Mouse (Mus musculus) cortical plate, adult 2 months (tissue): ENCODE measurements around the gene Cds1.

Experiments
- CTCF ChIP-seq: fragments of 200-500 bp; IDR thresholded peaks from 2 replicates; pipeline ENCODE4 v1.5.1; 2011; ENCODE audit warnings: mild to moderate bottlenecking, control low read depth, low read length; ENCODE audit not compliant: insufficient read depth; ENCODE audit errors: extremely low read depth
- POLR2A ChIP-seq: fragments of 200-500 bp; IDR thresholded peaks from 2 replicates; pipeline ENCODE4 v1.6.1; 2011; ENCODE audit warnings: mild to moderate bottlenecking, low read length, control low read depth; ENCODE audit not compliant: insufficient read depth; ENCODE audit errors: extremely low read depth

DNA sequence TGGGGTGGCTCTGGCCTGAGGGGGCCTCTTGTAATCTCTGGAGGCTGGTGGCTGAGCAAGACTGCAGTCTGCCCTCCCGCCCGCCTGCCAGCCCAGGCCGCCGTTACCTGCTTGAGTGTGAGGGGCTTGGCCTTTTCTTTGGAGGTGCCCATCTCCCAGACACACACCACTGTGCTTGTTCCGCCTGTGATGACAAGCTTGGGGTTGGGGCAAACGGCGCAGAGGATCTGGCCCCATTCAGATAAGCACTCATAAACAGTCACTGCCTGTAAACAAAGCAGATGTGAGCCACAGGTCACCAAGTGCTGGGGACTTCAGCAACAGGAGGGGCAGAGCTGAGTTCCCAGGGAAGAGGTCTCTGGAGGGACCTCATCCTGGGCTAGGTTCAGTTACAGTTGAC is 86.2 kb downstream of the Cds1 start:
- TF ChIP-seq POLR2A (no peak), CTCF (no peak)
